Mouse (Mus musculus) gastrocnemius, postnatal 14 days (tissue): Measurements from ENCODE around the gene Xaf1. TPM values are rescaled to one million over a fixed set of nuclear protein-coding genes. Genes with fewer than 3 reads are reported as not detected.

ENCODE experiments used
- DNase-seq: peaks from one replicate; pipeline ENCODE4 v3.0.0; 2021; ENCODE audit warnings: mixed read lengths
- intact Hi-C: fragments of 180-260 bp; cut with DNase I; formaldehyde crosslinking; loops from one replicate; pipeline ENCODE4 v1.15.1; 2025; ENCODE audit warnings: low total_unique reads
- total RNA-seq, 2 experiments: library from RNA; stranded (reverse); gene quantifications; 2 replicates each; pipeline ENCODE4 v1.2.3; 2021

Gene Xaf1
- total RNA-seq, 2 experiments from 2014 or later: 6.4 to 6.6 TPM

- intact Hi-C loops: no loop called here
Observed at GRCm38 (mm10) chr11:72353186-72353585, 51.8 kb downstream of the Xaf1 start.

DNA sequence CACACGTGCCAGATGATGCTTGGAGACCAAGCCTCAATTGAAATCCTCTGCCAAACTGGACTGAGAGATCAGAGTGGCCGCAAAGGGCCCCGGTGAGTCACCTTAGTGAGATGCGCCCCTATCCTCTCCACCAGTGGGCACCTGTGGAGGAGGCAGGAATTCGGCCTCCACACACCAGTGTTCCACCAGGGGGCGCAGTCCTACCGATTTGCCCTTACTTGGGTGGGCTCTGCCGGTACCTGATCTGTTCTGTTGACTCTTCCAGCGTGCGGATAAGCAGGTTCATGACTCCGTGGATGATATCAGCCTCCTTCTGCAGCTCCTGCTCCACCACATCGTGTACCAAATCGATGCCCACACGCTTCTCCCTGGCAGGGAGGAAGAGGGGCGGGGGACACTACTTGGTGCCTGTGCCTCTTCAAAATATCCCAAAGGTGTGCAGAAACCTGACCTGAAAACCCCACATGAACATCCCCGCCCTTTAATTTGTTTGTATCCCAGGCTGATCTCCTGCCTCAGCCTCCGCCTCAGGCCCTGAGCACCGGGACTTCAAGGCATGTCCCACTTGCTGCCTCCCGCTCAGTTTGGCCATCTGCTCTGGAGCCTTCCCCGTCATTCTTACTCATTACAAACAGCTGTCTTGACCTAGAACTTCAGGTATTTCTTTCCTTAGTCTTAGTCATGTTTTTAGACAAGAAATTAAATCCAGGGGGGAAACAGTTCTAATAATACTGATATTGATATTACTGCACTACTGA is 53.7 kb downstream of the Xaf1 start:
- intact Hi-C loops: loop anchor here (5.0 kb wide), 2 partner anchors 57 to 72 kb away; partner anchors contain the start of gene Smtnl2
- peak; percentile 80 for DNase-seq

More at GRCm38 (mm10) chr11:72353186-72353585, 51.8 kb downstream of the Xaf1 start:
- no peak for DNase-seq

DNA sequence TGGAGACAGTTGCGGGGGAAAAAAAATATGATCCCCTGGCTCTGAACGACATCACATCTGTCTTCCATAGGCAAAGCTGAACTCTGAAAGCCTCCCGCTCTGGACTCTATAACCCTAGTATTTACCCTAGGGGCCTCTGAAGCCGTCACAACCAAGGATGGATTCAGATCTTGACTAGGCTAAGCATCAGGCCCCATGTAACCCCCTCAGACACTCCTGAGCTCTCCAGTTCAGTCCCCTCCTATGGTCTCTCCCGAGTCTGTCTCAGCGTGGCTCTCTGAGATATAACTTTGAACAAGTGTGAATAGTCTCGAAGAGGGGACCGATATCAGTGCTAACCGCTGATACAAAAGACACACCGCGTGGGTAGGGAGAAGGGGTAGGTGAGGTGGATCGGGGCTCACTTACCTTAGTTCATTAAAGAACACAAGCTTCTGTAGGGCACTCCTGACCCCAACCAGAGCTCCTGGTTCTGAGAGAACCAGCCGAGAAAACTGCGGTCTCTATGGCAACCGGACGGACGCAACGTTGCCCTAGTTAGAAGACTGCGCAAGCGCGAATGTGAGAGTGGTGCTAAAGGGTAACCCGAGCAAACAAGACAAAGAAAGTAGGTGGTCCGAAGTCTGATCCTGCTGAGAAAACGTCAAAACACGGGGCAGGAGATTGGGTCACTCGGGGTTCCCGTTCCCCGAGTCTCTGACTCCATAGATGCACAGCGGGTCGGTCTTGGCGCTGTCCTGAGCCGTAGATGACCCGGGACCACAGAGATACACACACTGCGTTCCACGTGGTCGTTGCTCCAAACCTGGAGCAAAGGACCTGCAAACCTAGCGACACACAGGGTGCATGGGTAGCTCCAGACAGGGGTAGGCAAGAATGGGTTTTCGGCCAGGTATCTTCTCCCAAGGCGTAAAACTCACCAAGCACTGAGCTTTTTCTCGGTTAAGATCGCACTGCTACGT is 60.2 kb downstream of the Xaf1 start:
- intact Hi-C loops: no loop called here
- DNase-seq: peak; percentile 61

- DNase-seq: no peak
- intact Hi-C loops: no loop called here
Observed at GRCm38 (mm10) chr11:72362347-72362741, 60.9 kb downstream of the Xaf1 start, which contains the start of gene Tekt1. Tekt1 (minus strand) TSS chr11:72362442.

Other genes starting within 250 kb of the Xaf1 start
- gene Pitpnm3, start 165.9 kb upstream of the Xaf1 start, total RNA-seq: 1 to 10 TPM in 1 of 2 experiments, under 1 TPM in 1; 0.75 to 1.1 TPM
- under 1 TPM; 0.08 to 0.13 TPM for gene Gm43951, start 94.8 kb upstream of the Xaf1 start, total RNA-seq
- gene 4933427D14Rik, start 94.2 kb upstream of the Xaf1 start, total RNA-seq: 1 to 10 TPM; 1.7 to 2.2 TPM
- 10 to 100 TPM; 32.1 to 33.0 TPM for gene Txndc17, start 94.1 kb upstream of the Xaf1 start, total RNA-seq
- 1 to 10 TPM; 6.3 to 6.7 TPM for gene Med31, start 86.0 kb upstream of the Xaf1 start, total RNA-seq
- gene Slc13a5, start 34.4 kb upstream of the Xaf1 start, total RNA-seq: under 1 TPM; 0.14 to 0.31 TPM
- gene Fbxo39, start 12.8 kb downstream of the Xaf1 start, total RNA-seq: not detected
- gene Tekt1, start 60.8 kb downstream of the Xaf1 start, total RNA-seq: under 1 TPM; 0.78 TPM
- gene Smtnl2, start 110.1 kb downstream of the Xaf1 start, total RNA-seq: 100 to 1,000 TPM; 160 to 162 TPM
- under 1 TPM; 0.18 to 0.38 TPM for gene Ggt6, start 133.9 kb downstream of the Xaf1 start, total RNA-seq
- 10 to 100 TPM; 58.7 to 62.8 TPM for gene Mybbp1a, start 139.7 kb downstream of the Xaf1 start, total RNA-seq
- 10 to 100 TPM; 11.4 to 14.7 TPM for gene Spns2, start 188.3 kb downstream of the Xaf1 start, total RNA-seq
- gene Spns3, start 248.9 kb downstream of the Xaf1 start, total RNA-seq: under 1 TPM in 1 of 2 experiments, not detected in 1; 0.10 TPM